Mouse (Mus musculus) midbrain, embryonic 10.5 days (tissue): ENCODE results near the gene Apba2. TPM values are rescaled to one million over a fixed set of nuclear protein-coding genes. Genes with fewer than 3 reads are reported as not detected.

Experiments
- DNase-seq: peaks from one replicate; pipeline ENCODE4 v3.0.0-alpha.2; 2017; ENCODE audit warnings: low spot score
- H3K27ac ChIP-seq: fragments of 300-500 bp; sonication (generic); replicated peaks from 2 replicates; pipeline ENCODE4 v1.5.1; 2016; ENCODE audit warnings: mild to moderate bottlenecking
- H3K27me3 ChIP-seq: fragments of 300-500 bp; sonication (generic); 2 replicates; pipeline ENCODE4 v1.6.1; 2016; ENCODE audit warnings: low read depth, mild to moderate bottlenecking; ENCODE audit not compliant: poor library complexity, severe bottlenecking
- H3K36me3 ChIP-seq: fragments of 300-500 bp; sonication (generic); 2 replicates; pipeline ENCODE4 v1.6.1; 2016; ENCODE audit warnings: mild to moderate bottlenecking, moderate library complexity
- H3K4me1 ChIP-seq: fragments of 300-500 bp; sonication (generic); 2 replicates; pipeline ENCODE4 v1.6.1; 2016
- H3K4me3 ChIP-seq: fragments of 300-500 bp; sonication (generic); 2 replicates; pipeline ENCODE4 v1.5.1; 2016; ENCODE audit warnings: mild to moderate bottlenecking, moderate library complexity
- H3K9me3 ChIP-seq: fragments of 300-500 bp; sonication (generic); replicated peaks from 2 replicates; pipeline ENCODE4 v1.6.1; 2016; ENCODE audit warnings: mild to moderate bottlenecking
- WGBS: fragments of 180-500 bp; shearing (Covaris S2); methylation state at CpG from one replicate; pipeline ENCODE4 v1.1.7; 2016; 5-methylcytosine and 5-hydroxymethylcytosine counted together
- polyA plus RNA-seq: library from polyadenylated mRNA; unstranded; fragments of >200 nt; fragmentation: Nextera tagmentation; extraction: Ambion mirVana; gene quantifications from 2 replicates; pipeline ENCODE4 v1.2.1, GENCODE M21; 2016

Gene Apba2
- polyA plus RNA-seq, 1 experiment from 2014 or later, result 50.1 TPM

GRCm38 (mm10) chr7:64765595-64765994, 264.1 kb downstream of the Apba2 start:
- Histone ChIP-seq H3K4me1 (no peaks in the 10 kb centered on the region), H3K9me3 (no peaks in the 10 kb centered on the region), H3K27ac (no peak overlapping the region), H3K27me3 (no peaks in the 10 kb centered on the region), H3K4me3 (no peak overlapping the region), H3K36me3 (no peaks in the 10 kb centered on the region)
- no peak for DNase-seq
- WGBS, result 84% methylated on average over 3 of the region's 3 CpGs

GRCm38 (mm10) chr7:64769768-64770167, 268.3 kb downstream of the Apba2 start:
- H3K27ac ChIP-seq, result no peak overlapping the region
- 72% methylated on average over 7 of the region's 7 CpGs for WGBS

GRCm38 (mm10) chr7:64770779-64771390, 269.4 kb downstream of the Apba2 start:
- no peak for DNase-seq
- Histone ChIP-seq H3K4me3 (no peak overlapping the region), H3K36me3 (no peaks in the 10 kb centered on the region), H3K9me3 (no peaks in the 10 kb centered on the region), H3K4me1 (peaks cover 20% of the 10 kb centered on the region), H3K27ac (no peak overlapping the region), H3K27me3 (no peaks in the 10 kb centered on the region)
- WGBS, result 89% methylated on average over 8 of the region's 8 CpGs

More at GRCm38 (mm10) chr7:64769768-64770167, 268.3 kb downstream of the Apba2 start:
- Histone ChIP-seq H3K4me3 (no peak overlapping the region), H3K27me3 (no peaks in the 10 kb centered on the region), H3K36me3 (no peaks in the 10 kb centered on the region), H3K9me3 (no peaks in the 10 kb centered on the region), H3K4me1 (peaks cover 20% of the 10 kb centered on the region)
- DNase-seq, result no peak

- Histone ChIP-seq H3K36me3 (no peaks in the 10 kb centered on the region), H3K27me3 (no peaks in the 10 kb centered on the region), H3K9me3 (no peaks in the 10 kb centered on the region), H3K4me1 (peaks cover 25% of the 10 kb centered on the region), H3K27ac (no peak overlapping the region), H3K4me3 (no peak overlapping the region)
- WGBS, result 37% methylated on average over 10 of the region's 10 CpGs
- DNase-seq, result peak; percentile 17
Observed at GRCm38 (mm10) chr7:64773465-64773864, 272.0 kb downstream of the Apba2 start.

- Histone ChIP-seq H3K4me3 (no peak overlapping the region), H3K36me3 (no peaks in the 10 kb centered on the region), H3K9me3 (no peaks in the 10 kb centered on the region), H3K27ac (no peak overlapping the region), H3K27me3 (no peaks in the 10 kb centered on the region), H3K4me1 (peaks cover 30% of the 10 kb centered on the region)
- DNase-seq, result no peak
- WGBS, result 91% methylated on average over 13 of the region's 13 CpGs
Observed at GRCm38 (mm10) chr7:64776708-64777489, 275.4 kb downstream of the Apba2 start.

- Histone ChIP-seq H3K4me1 (peaks cover 17% of the 10 kb centered on the region; the same call in 1 of the 2 replicates), H3K4me3 (no peak overlapping the region), H3K36me3 (no peaks in the 10 kb centered on the region), H3K27me3 (no peaks in the 10 kb centered on the region), H3K9me3 (no peaks in the 10 kb centered on the region), H3K27ac (no peak overlapping the region)
- DNase-seq, result no peak
- WGBS, result 88% methylated on average over 4 of the region's 4 CpGs
Observed at GRCm38 (mm10) chr7:64779501-64779900, 278.0 kb downstream of the Apba2 start.

GRCm38 (mm10) chr7:64785040-64785439, 283.5 kb downstream of the Apba2 start:
- Histone ChIP-seq H3K27me3 (no peaks in the 10 kb centered on the region), H3K4me1 (peaks cover 9% of the 10 kb centered on the region; the same call in 1 of the 2 replicates), H3K4me3 (no peak overlapping the region), H3K36me3 (no peaks in the 10 kb centered on the region), H3K27ac (no peak overlapping the region), H3K9me3 (no peaks in the 10 kb centered on the region)
- DNase-seq, result no peak
- 61% methylated on average over 3 of the region's 3 CpGs for WGBS

GRCm38 (mm10) chr7:64791145-64791544, 289.6 kb downstream of the Apba2 start:
- Histone ChIP-seq H3K4me3 (no peak overlapping the region), H3K27ac (no peak overlapping the region), H3K9me3 (no peaks in the 10 kb centered on the region), H3K4me1 (no peaks in the 10 kb centered on the region), H3K36me3 (no peaks in the 10 kb centered on the region), H3K27me3 (no peaks in the 10 kb centered on the region)
- DNase-seq, result no peak
- WGBS, result 84% methylated on average over 9 of the region's 9 CpGs

- H3K9me3 ChIP-seq, result no peaks in the 10 kb centered on the region
- H3K27me3 ChIP-seq, result no peaks in the 10 kb centered on the region
- H3K4me1 ChIP-seq, result no peaks in the 10 kb centered on the region
- H3K4me3 ChIP-seq, result no peak overlapping the region
- no peak for DNase-seq
- no peaks in the 10 kb centered on the region for H3K36me3 ChIP-seq
- H3K27ac ChIP-seq, result no peak overlapping the region
- 85% methylated on average over 8 of the region's 8 CpGs for WGBS
Observed at GRCm38 (mm10) chr7:64792031-64792430, 290.5 kb downstream of the Apba2 start.

- DNase-seq, result no peak
- 84% methylated on average over 6 of the region's 6 CpGs for WGBS
- Histone ChIP-seq H3K27ac (no peak overlapping the region), H3K4me3 (no peak overlapping the region), H3K36me3 (no peaks in the 10 kb centered on the region), H3K9me3 (no peaks in the 10 kb centered on the region), H3K27me3 (no peaks in the 10 kb centered on the region), H3K4me1 (no peaks in the 10 kb centered on the region)
Observed at GRCm38 (mm10) chr7:64795554-64795953, 294.0 kb downstream of the Apba2 start.

Other genes starting within 250 kb of the Apba2 start
- 12.5 and 15.3 TPM in 2 replicates for gene Mtmr10, start 214.1 kb upstream of the Apba2 start, polyA plus RNA-seq
- gene Fan1, start 127.6 kb upstream of the Apba2 start, polyA plus RNA-seq, result 8.1 and 9.2 TPM in 2 replicates
- 46.8 and 53.0 TPM in 2 replicates for gene Mphosph10, start 109.4 kb upstream of the Apba2 start, polyA plus RNA-seq
- 37.6 and 41.2 TPM in 2 replicates for gene Mcee, start 109.1 kb upstream of the Apba2 start, polyA plus RNA-seq